Mouse (Mus musculus): ENCODE data around the gene Gm17581. TPM values are rescaled to one million over a fixed set of nuclear protein-coding genes. Genes with fewer than 3 reads are reported as not detected.
A peak's percentile ranks its signal among the peaks of the same experiment; 100 is the strongest.
"Not testable (repeated sequence)": the region's sequence is repeated elsewhere in the genome, so short reads cannot be mapped to it uniquely, and the experiment has no call there.

The Gm17581 gene
- polyA plus RNA-seq, 1 experiment from 2014 or later = not detected

DNA sequence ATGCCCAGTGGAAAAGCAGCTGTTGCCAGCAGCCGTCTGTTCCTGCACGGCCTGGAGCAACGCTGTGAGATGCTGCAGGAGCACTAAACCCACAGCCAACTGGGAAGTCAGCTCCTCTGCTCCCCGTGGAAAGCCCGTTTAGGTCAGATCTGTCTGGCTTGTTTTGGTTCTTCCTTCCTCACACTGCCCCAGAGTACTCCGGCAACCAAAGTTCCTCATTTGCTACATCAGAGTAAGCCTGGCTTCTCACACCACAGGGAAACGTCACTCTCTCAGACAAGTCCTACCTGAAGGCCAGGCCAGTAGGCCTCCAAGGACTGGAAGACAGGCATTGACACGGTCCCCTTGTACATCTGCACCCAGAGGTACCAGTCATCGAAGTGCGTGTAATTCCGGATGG is 25.1 kb downstream of the Gm17581 start:
- Histone ChIP-seq H3K27ac (replicated peaks; ENCODE audit: low read depth, low read length) (no peak overlapping the region), H3K4me1 (ENCODE audit: control insufficient read depth, insufficient read depth, low read length) (no peaks in the 10 kb centered on the region), H3K27me3 (ENCODE audit: control insufficient read depth, insufficient read depth, low read length) (no peaks in the 10 kb centered on the region), H3K36me3 (replicated peaks; ENCODE audit: control insufficient read depth, insufficient read depth, low read depth, low read length) (no peaks in the 10 kb centered on the region), H3K9ac (replicated peaks; ENCODE audit: low read length) (no peak overlapping the region), H3K9me3 (replicated peaks; ENCODE audit: control insufficient read depth, low read length) (no peaks in the 10 kb centered on the region), H3K4me3 (ENCODE audit: low read depth, low read length) (no peak overlapping the region), H3K4me2 (ENCODE audit: low read depth, low read length) (no peak overlapping the region)
- 89% methylated on average over 11 of the region's 11 CpGs for WGBS
- DNase-seq (ENCODE audit: low spot score) (no peak), ATAC-seq (replicated peaks; ENCODE audit: insufficient number of reproducible peaks, low FRiP score, low TSS enrichment, low read depth) (no peak)

DNA sequence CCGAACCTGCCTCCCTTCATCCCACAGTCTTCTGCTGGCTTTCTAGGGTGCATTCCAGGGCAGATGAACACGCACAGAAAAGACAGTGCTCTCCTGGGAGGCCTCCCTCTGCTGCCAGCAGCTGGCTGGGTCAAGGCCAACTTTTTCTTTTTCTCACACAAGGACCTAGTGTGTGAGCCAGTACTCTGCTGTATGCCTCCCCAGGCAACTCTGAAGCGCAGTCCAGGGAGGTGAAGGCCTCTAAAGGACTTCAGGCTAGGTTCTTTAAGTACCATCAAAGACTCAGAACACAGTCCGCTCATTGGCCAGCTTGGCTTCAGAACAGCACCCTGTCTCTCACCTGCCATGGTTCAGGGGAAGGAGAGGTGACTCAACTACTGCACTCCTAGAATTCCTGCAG is 28.4 kb downstream of the Gm17581 start:
- WGBS = 85% methylated on average over 4 of the region's 4 CpGs
- Histone ChIP-seq H3K9me3 (replicated peaks; ENCODE audit: control insufficient read depth, low read length) (no peaks in the 10 kb centered on the region), H3K4me3 (ENCODE audit: low read depth, low read length) (no peak overlapping the region), H3K4me2 (ENCODE audit: low read depth, low read length) (no peak overlapping the region), H3K27me3 (ENCODE audit: control insufficient read depth, insufficient read depth, low read length) (no peaks in the 10 kb centered on the region), H3K9ac (replicated peaks; ENCODE audit: low read length) (no peak overlapping the region), H3K36me3 (replicated peaks; ENCODE audit: control insufficient read depth, insufficient read depth, low read depth, low read length) (no peaks in the 10 kb centered on the region; the same call in 1 of the 2 replicates), H3K27ac (replicated peaks; ENCODE audit: low read depth, low read length) (no peak overlapping the region), H3K4me1 (ENCODE audit: control insufficient read depth, insufficient read depth, low read length) (no peaks in the 10 kb centered on the region)
- ATAC-seq (replicated peaks; ENCODE audit: insufficient number of reproducible peaks, low FRiP score, low TSS enrichment, low read depth) (no peak), DNase-seq (ENCODE audit: low spot score) (no peak)

DNA sequence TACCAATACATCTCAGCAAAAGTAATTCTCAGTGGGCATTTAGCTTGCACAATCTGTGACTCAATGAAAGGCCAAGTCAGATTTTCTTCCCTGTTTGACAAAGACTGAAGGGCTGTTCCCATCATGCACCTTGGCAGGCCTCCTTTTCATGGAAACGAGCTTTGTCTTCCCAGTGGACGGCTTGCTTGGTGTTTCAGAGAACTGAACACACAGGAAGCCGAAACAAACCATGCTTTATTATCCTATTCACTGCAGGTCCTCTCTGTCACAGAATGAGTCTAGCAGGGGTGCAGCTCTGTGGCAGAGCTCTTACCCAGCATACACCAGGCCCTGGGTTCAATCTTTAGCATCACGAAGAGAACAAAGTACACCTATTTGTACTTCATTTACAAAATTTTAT is 32.0 kb downstream of the Gm17581 start:
- ATAC-seq (replicated peaks; ENCODE audit: insufficient number of reproducible peaks, low FRiP score, low TSS enrichment, low read depth) (no peak), DNase-seq (ENCODE audit: low spot score) (peak; percentile 20)
- Histone ChIP-seq H3K4me3 (ENCODE audit: low read depth, low read length) (no peak overlapping the region), H3K27ac (replicated peaks; ENCODE audit: low read depth, low read length) (no peak overlapping the region), H3K4me2 (ENCODE audit: low read depth, low read length) (no peak overlapping the region), H3K9ac (replicated peaks; ENCODE audit: low read length) (no peak overlapping the region), H3K27me3 (ENCODE audit: control insufficient read depth, insufficient read depth, low read length) (no peaks in the 10 kb centered on the region), H3K36me3 (replicated peaks; ENCODE audit: control insufficient read depth, insufficient read depth, low read depth, low read length) (no peaks in the 10 kb centered on the region; the same call in 1 of the 2 replicates), H3K4me1 (ENCODE audit: control insufficient read depth, insufficient read depth, low read length) (no peaks in the 10 kb centered on the region), H3K9me3 (replicated peaks; ENCODE audit: control insufficient read depth, low read length) (no peaks in the 10 kb centered on the region)
- 52% methylated on average over 4 of the region's 4 CpGs for WGBS

GRCm38 (mm10) chr2:155701399-155701919 is 34.2 kb downstream of the Gm17581 start:
- H3K27ac ChIP-seq (replicated peaks; ENCODE audit: low read depth, low read length) = no peak overlapping the region
- ATAC-seq (replicated peaks; ENCODE audit: insufficient number of reproducible peaks, low FRiP score, low TSS enrichment, low read depth) (no peak), DNase-seq (ENCODE audit: low spot score) (no peak)
- 91% methylated on average over 19 of the region's 19 CpGs for WGBS
- no peaks in the 10 kb centered on the region for H3K4me1 ChIP-seq (ENCODE audit: control insufficient read depth, insufficient read depth, low read length)
- no peak overlapping the region for H3K9ac ChIP-seq (replicated peaks; ENCODE audit: low read length)
- H3K4me2 ChIP-seq (ENCODE audit: low read depth, low read length) = no peak overlapping the region
- H3K36me3 ChIP-seq (replicated peaks; ENCODE audit: control insufficient read depth, insufficient read depth, low read depth, low read length) = no peaks in the 10 kb centered on the region; the same call in 1 of the 2 replicates
- no peaks in the 10 kb centered on the region for H3K27me3 ChIP-seq (ENCODE audit: control insufficient read depth, insufficient read depth, low read length)
- H3K4me3 ChIP-seq (ENCODE audit: low read depth, low read length) = no peak overlapping the region
- no peaks in the 10 kb centered on the region for H3K9me3 ChIP-seq (replicated peaks; ENCODE audit: control insufficient read depth, low read length)

- WGBS = 91% methylated on average over 6 of the region's 6 CpGs
- H3K9me3 ChIP-seq (replicated peaks; ENCODE audit: control insufficient read depth, low read length) = not testable (repeated sequence)
Measured at GRCm38 (mm10) chr2:155698443-155698842, 37.2 kb downstream of the Gm17581 start.

DNA sequence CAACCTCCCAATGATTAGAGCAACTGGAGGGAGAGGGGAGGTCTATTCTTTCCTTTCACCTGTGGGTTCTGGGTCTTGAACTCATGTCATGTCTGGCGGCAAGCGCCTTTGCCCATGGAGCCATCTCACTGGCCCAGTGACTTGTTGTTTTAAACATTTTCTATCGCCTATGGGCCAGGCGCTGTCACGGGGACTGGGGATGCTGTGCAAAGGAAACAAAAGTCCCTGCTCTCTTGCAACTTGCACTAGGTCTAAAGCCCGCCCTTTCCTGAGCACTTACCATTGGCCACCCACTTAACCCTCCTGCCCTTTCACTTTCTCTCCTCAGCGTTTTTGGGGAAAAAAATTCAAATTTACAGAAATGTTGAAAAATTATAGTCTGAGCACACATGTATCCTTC is 38.8 kb downstream of the Gm17581 start:
- Histone ChIP-seq H3K36me3 (replicated peaks; ENCODE audit: control insufficient read depth, insufficient read depth, low read depth, low read length) (no peaks in the 10 kb centered on the region), H3K27ac (replicated peaks; ENCODE audit: low read depth, low read length) (no peak overlapping the region), H3K4me1 (ENCODE audit: control insufficient read depth, insufficient read depth, low read length) (no peaks in the 10 kb centered on the region), H3K9me3 (replicated peaks; ENCODE audit: control insufficient read depth, low read length) (no peaks in the 10 kb centered on the region), H3K9ac (replicated peaks; ENCODE audit: low read length) (no peak overlapping the region), H3K27me3 (ENCODE audit: control insufficient read depth, insufficient read depth, low read length) (no peaks in the 10 kb centered on the region), H3K4me2 (ENCODE audit: low read depth, low read length) (no peak overlapping the region), H3K4me3 (ENCODE audit: low read depth, low read length) (no peak overlapping the region)
- DNase-seq (ENCODE audit: low spot score) (no peak), ATAC-seq (replicated peaks; ENCODE audit: insufficient number of reproducible peaks, low FRiP score, low TSS enrichment, low read depth) (no peak)
- WGBS = 81% methylated on average over 7 of the region's 7 CpGs

More at GRCm38 (mm10) chr2:155698443-155698842, 37.2 kb downstream of the Gm17581 start:
- H3K27me3 ChIP-seq (ENCODE audit: control insufficient read depth, insufficient read depth, low read length); H3K27ac ChIP-seq (replicated peaks; ENCODE audit: low read depth, low read length); ATAC-seq (replicated peaks; ENCODE audit: insufficient number of reproducible peaks, low FRiP score, low TSS enrichment, low read depth); H3K9ac ChIP-seq (replicated peaks; ENCODE audit: low read length); H3K4me3 ChIP-seq (ENCODE audit: low read depth, low read length); H3K36me3 ChIP-seq (replicated peaks; ENCODE audit: control insufficient read depth, insufficient read depth, low read depth, low read length); H3K4me2 ChIP-seq (ENCODE audit: low read depth, low read length); H3K4me1 ChIP-seq (ENCODE audit: control insufficient read depth, insufficient read depth, low read length); DNase-seq (ENCODE audit: low spot score): not testable (repeated sequence)

DNA sequence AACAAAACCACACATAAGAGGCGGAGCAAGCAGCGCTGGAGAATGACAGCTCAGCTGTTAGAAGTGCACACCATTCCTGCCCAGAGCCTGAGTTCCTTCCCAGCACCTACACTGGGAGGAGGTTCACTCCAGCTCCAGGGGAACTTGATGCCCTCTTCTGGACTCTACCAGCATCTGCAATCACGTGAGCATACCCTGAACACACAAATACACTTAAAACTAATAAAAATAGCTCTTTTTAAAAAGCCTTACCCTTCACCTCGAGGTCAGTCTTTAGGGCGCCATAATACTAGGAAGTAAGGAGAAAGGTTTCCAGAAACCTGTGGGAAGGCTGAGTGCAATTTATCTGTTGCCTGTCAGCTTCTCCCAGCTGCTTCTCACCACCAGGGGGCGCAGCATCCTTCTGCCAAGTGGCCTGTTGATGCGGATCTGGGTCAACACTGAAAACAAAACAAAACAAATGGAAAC is 39.5 kb downstream of the Gm17581 start:
- no peaks in the 10 kb centered on the region for H3K27me3 ChIP-seq (ENCODE audit: control insufficient read depth, insufficient read depth, low read length)
- H3K4me3 ChIP-seq (ENCODE audit: low read depth, low read length) = no peak overlapping the region
- 16% methylated on average over 7 of the region's 7 CpGs for WGBS
- peak; percentile 86 for DNase-seq (ENCODE audit: low spot score)
- no peaks in the 10 kb centered on the region for H3K9me3 ChIP-seq (replicated peaks; ENCODE audit: control insufficient read depth, low read length)
- no peaks in the 10 kb centered on the region for H3K4me1 ChIP-seq (ENCODE audit: control insufficient read depth, insufficient read depth, low read length)
- ATAC-seq (replicated peaks; ENCODE audit: insufficient number of reproducible peaks, low FRiP score, low TSS enrichment, low read depth) = no peak
- H3K9ac ChIP-seq (replicated peaks; ENCODE audit: low read length) = no peak overlapping the region
- no peaks in the 10 kb centered on the region for H3K36me3 ChIP-seq (replicated peaks; ENCODE audit: control insufficient read depth, insufficient read depth, low read depth, low read length)
- no peak overlapping the region for H3K27ac ChIP-seq (replicated peaks; ENCODE audit: low read depth, low read length)
- no peak overlapping the region for H3K4me2 ChIP-seq (ENCODE audit: low read depth, low read length)

DNA sequence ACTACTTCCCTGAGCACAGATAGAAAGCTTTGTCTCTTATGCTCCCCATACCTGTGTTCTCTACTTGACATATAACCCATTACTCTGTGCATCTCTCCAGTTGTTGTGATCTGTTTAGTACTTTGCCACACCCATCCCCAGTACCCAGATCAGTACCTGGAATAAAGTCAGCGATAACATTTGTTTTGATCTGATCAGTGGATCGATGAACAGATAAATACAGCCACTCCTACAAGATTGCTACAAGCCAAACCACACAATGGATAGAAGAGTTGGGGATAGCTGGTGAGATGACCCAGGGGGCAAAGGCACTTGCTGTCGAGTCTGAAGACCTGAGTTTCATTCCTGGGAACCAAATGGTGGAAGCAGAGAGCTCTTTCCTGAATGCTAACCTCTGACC is 40.4 kb downstream of the Gm17581 start:
- DNase-seq (ENCODE audit: low spot score) (no peak), ATAC-seq (replicated peaks; ENCODE audit: insufficient number of reproducible peaks, low FRiP score, low TSS enrichment, low read depth) (no peak)
- Histone ChIP-seq H3K4me2 (ENCODE audit: low read depth, low read length) (no peak overlapping the region), H3K9me3 (replicated peaks; ENCODE audit: control insufficient read depth, low read length) (no peaks in the 10 kb centered on the region), H3K4me1 (ENCODE audit: control insufficient read depth, insufficient read depth, low read length) (no peaks in the 10 kb centered on the region), H3K36me3 (replicated peaks; ENCODE audit: control insufficient read depth, insufficient read depth, low read depth, low read length) (no peaks in the 10 kb centered on the region), H3K27ac (replicated peaks; ENCODE audit: low read depth, low read length) (no peak overlapping the region), H3K9ac (replicated peaks; ENCODE audit: low read length) (no peak overlapping the region), H3K4me3 (ENCODE audit: low read depth, low read length) (no peak overlapping the region), H3K27me3 (ENCODE audit: control insufficient read depth, insufficient read depth, low read length) (no peaks in the 10 kb centered on the region)
- 71% methylated on average over 3 of the region's 3 CpGs for WGBS
